Mouse (Mus musculus): ENCODE results near the gene Zfp148. TPM values are rescaled to one million over a fixed set of nuclear protein-coding genes. Genes with fewer than 3 reads are reported as not detected.

Zfp148 gene
- polyA plus RNA-seq, 1 experiment, result 31.9 TPM

DNA sequence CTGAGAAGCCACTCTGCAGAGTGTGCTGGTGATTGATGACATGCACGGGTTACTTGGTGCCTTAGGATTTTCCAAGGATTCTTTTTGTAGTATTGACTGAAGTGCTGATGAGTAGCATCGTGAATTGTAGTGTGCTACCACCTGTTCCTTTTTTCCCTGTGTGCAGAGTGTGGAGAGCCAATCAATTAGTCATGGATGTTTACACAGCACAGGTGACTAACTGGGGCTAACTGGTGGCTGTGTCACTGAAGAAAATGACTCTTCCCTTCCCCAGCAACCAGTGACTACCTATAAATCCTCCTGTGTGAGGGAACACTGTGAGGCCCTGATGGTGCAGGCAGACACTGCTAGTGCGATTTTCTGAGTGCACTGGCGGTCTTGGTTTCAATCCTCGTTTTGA is 66.2 kb downstream of the Zfp148 start:
- Histone ChIP-seq H3K27ac (ENCODE audit: insufficient read depth, low read depth, low read length) (no peak overlapping the region), H3K4me1 (ENCODE audit: control insufficient read depth, insufficient read depth, low read length) (no peaks in the 10 kb centered on the region), H3K4me3 (ENCODE audit: insufficient read depth, low read length) (no peak overlapping the region)
- TF ChIP-seq CTCF (IDR thresholded peaks at IDR 0.05; ENCODE audit: low read depth, low read length) (no peak), POLR2A (IDR thresholded peaks at IDR 0.05; ENCODE audit: borderline replicate concordance, low read depth, low read length) (no peak)

GRCm38 (mm10) chr16:33453826-33454225 is 73.2 kb downstream of the Zfp148 start:
- TF ChIP-seq CTCF (IDR thresholded peaks at IDR 0.05; ENCODE audit: low read depth, low read length) (no peak), POLR2A (IDR thresholded peaks at IDR 0.05; ENCODE audit: borderline replicate concordance, low read depth, low read length) (no peak)
- Histone ChIP-seq H3K4me3 (ENCODE audit: insufficient read depth, low read length) (no peak overlapping the region), H3K4me1 (ENCODE audit: control insufficient read depth, insufficient read depth, low read length) (no peaks in the 10 kb centered on the region), H3K27ac (ENCODE audit: insufficient read depth, low read depth, low read length) (no peak overlapping the region)

DNA sequence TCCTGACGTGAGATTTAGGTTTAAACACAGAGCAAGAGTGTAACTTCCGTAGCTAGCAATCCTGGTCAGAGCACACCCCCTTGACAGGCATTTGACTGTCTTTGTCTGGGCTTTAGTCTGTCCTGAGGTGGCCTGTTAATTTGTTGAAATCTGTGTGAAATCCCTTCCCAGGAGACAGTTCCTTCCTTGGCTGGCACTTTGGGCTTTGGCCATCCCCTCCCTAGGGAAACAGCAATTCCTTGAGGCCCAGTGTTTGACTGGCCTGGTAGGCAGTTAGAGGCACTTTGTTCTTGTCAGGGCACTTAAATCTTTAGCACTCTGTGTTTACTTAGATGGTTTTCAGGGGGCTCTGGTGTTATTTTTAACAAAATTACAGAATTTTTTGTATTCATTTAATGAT is 73.7 kb downstream of the Zfp148 start:
- TF ChIP-seq POLR2A (IDR thresholded peaks at IDR 0.05; ENCODE audit: borderline replicate concordance, low read depth, low read length), result no peak
- TF ChIP-seq CTCF (IDR thresholded peaks at IDR 0.05; ENCODE audit: low read depth, low read length), result no peak
- no peak overlapping the region for H3K4me3 ChIP-seq (ENCODE audit: insufficient read depth, low read length)
- H3K4me1 ChIP-seq (ENCODE audit: control insufficient read depth, insufficient read depth, low read length), result no peaks in the 10 kb centered on the region
- no peak overlapping the region for H3K27ac ChIP-seq (ENCODE audit: insufficient read depth, low read depth, low read length)

- H3K4me3 ChIP-seq (ENCODE audit: insufficient read depth, low read length), result no peak overlapping the region
- H3K4me1 ChIP-seq (ENCODE audit: control insufficient read depth, insufficient read depth, low read length), result no peaks in the 10 kb centered on the region
- TF ChIP-seq POLR2A (IDR thresholded peaks at IDR 0.05; ENCODE audit: borderline replicate concordance, low read depth, low read length), result no peak
- TF ChIP-seq CTCF (IDR thresholded peaks at IDR 0.05; ENCODE audit: low read depth, low read length), result no peak
- H3K27ac ChIP-seq (ENCODE audit: insufficient read depth, low read depth, low read length), result no peak overlapping the region
These were observed 74.8 kb downstream of the Zfp148 start for GRCm38 (mm10) chr16:33455263-33455910.

GRCm38 (mm10) chr16:33459101-33459500 is 78.5 kb downstream of the Zfp148 start:
- H3K4me3 ChIP-seq (ENCODE audit: insufficient read depth, low read length), result no peak overlapping the region
- H3K27ac ChIP-seq (ENCODE audit: insufficient read depth, low read depth, low read length), result no peak overlapping the region
- TF ChIP-seq CTCF (IDR thresholded peaks at IDR 0.05; ENCODE audit: low read depth, low read length) (no peak), POLR2A (IDR thresholded peaks at IDR 0.05; ENCODE audit: borderline replicate concordance, low read depth, low read length) (no peak)
- no peaks in the 10 kb centered on the region for H3K4me1 ChIP-seq (ENCODE audit: control insufficient read depth, insufficient read depth, low read length)

DNA sequence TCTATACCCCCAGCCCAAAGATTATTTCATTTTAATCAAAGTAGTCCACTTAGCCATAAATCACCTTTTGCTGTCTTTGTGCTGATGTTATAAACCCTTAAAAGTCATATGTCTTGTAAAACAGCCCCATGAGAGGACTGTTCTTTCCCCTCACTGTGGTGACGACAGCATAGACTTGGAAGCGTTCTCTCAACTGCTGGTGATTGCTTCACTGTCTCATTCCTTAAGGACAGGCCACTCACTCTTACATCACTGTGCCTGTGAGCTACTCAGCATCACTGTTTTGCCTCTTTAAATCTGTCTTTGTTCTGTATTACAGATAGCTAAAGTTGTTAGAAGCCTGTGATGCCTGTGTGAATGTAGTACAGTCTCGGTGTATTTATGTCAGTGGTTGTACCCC is 80.8 kb downstream of the Zfp148 start:
- Histone ChIP-seq H3K27ac (ENCODE audit: insufficient read depth, low read depth, low read length) (no peak overlapping the region), H3K4me3 (ENCODE audit: insufficient read depth, low read length) (no peak overlapping the region), H3K4me1 (ENCODE audit: control insufficient read depth, insufficient read depth, low read length) (no peaks in the 10 kb centered on the region)
- TF ChIP-seq POLR2A (IDR thresholded peaks at IDR 0.05; ENCODE audit: borderline replicate concordance, low read depth, low read length) (no peak), CTCF (IDR thresholded peaks at IDR 0.05; ENCODE audit: low read depth, low read length) (no peak)

GRCm38 (mm10) chr16:33464509-33465241 is 84.0 kb downstream of the Zfp148 start:
- H3K4me3 ChIP-seq (ENCODE audit: insufficient read depth, low read length), result no peak overlapping the region
- no peak overlapping the region for H3K27ac ChIP-seq (ENCODE audit: insufficient read depth, low read depth, low read length)
- no peaks in the 10 kb centered on the region for H3K4me1 ChIP-seq (ENCODE audit: control insufficient read depth, insufficient read depth, low read length)
- TF ChIP-seq POLR2A (IDR thresholded peaks at IDR 0.05; ENCODE audit: borderline replicate concordance, low read depth, low read length), result no peak
- no peak for TF ChIP-seq CTCF (IDR thresholded peaks at IDR 0.05; ENCODE audit: low read depth, low read length)

GRCm38 (mm10) chr16:33465242-33465614 is 84.6 kb downstream of the Zfp148 start:
- Histone ChIP-seq H3K4me1 (ENCODE audit: control insufficient read depth, insufficient read depth, low read length) (no peaks in the 10 kb centered on the region), H3K27ac (ENCODE audit: insufficient read depth, low read depth, low read length) (no peak overlapping the region), H3K4me3 (ENCODE audit: insufficient read depth, low read length) (no peak overlapping the region)
- TF ChIP-seq POLR2A (IDR thresholded peaks at IDR 0.05; ENCODE audit: borderline replicate concordance, low read depth, low read length) (no peak), CTCF (IDR thresholded peaks at IDR 0.05; ENCODE audit: low read depth, low read length) (no peak)

DNA sequence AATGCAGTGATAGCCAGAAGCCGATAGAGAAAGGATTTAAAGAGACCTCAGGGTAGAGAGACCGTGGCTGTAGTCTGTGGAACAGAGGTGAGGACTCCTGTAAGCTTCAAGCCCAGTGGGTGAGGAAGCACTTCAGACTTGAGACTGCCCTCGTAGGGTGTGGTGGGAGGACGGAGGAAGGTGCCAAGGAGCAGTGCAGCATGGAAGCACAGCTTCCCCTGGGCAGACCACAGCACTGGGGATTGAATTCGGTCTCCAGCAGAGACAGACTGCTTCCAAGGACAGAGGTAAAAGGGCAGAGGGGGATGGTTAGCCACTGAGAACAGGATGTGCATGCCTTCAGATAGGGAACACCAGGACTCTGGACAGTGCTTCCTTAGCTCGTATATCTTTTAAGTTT is 86.8 kb downstream of the Zfp148 start:
- Histone ChIP-seq H3K27ac (ENCODE audit: insufficient read depth, low read depth, low read length) (no peak overlapping the region), H3K4me3 (ENCODE audit: insufficient read depth, low read length) (no peak overlapping the region), H3K4me1 (ENCODE audit: control insufficient read depth, insufficient read depth, low read length) (no peaks in the 10 kb centered on the region)
- no peak for TF ChIP-seq POLR2A (IDR thresholded peaks at IDR 0.05; ENCODE audit: borderline replicate concordance, low read depth, low read length)
- no peak for TF ChIP-seq CTCF (IDR thresholded peaks at IDR 0.05; ENCODE audit: low read depth, low read length)

DNA sequence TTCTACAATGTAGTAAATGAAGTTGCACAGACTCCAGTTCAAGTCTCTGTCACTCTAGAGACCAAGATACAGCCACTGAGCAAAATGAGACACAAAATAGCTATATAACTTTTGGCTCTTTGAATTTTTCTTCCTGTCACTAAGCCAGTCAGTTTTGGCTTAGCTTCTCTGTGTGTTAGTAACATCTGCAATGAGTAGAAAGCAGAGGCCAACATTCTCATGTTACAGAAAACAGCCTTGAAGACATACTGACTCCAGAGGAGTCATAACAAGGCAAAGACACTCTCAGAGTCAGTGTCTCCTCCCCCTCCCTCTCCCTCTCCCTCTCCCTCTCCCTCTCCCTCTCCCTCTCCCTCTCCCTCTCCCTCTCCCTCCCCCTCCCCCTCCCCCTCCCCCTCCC is 89.3 kb downstream of the Zfp148 start:
- TF ChIP-seq POLR2A (IDR thresholded peaks at IDR 0.05; ENCODE audit: borderline replicate concordance, low read depth, low read length) (no peak), CTCF (IDR thresholded peaks at IDR 0.05; ENCODE audit: low read depth, low read length) (no peak)
- no peak overlapping the region for H3K4me3 ChIP-seq (ENCODE audit: insufficient read depth, low read length)
- peaks cover 4% of the 10 kb centered on the region for H3K4me1 ChIP-seq (ENCODE audit: control insufficient read depth, insufficient read depth, low read length)
- H3K27ac ChIP-seq (ENCODE audit: insufficient read depth, low read depth, low read length), result no peak overlapping the region

Data from bone marrow macrophage, adult 2 months (primary cell).